Mouse (Mus musculus) liver, adult (tissue): Measurements from ENCODE around the gene Shroom3.

Source experiments
- GATA4 ChIP-seq: IDR thresholded peaks from 2 replicates; pipeline ENCODE4 v1.6.1; 2014; ENCODE audit warnings: mild to moderate bottlenecking, low read length; ENCODE audit not compliant: insufficient replicate concordance

The Shroom3 gene

GRCm38 (mm10) chr5:92683351-92683807 is at the start of gene Shroom3:
Shroom3 (plus strand) TSS chr5:92683435.
- TF ChIP-seq GATA4, result no peak

GRCm38 (mm10) chr5:92633526-92633925 is 49.7 kb upstream of the Shroom3 start:
- no peak for TF ChIP-seq GATA4

GRCm38 (mm10) chr5:92634916-92635315 is 48.3 kb upstream of the Shroom3 start:
- TF ChIP-seq GATA4, result no peak

GRCm38 (mm10) chr5:92635891-92636290 is 47.3 kb upstream of the Shroom3 start:
- no peak for TF ChIP-seq GATA4

- TF ChIP-seq GATA4, result no peak
These were observed 42.4 kb upstream of the Shroom3 start for GRCm38 (mm10) chr5:92640861-92641260.

GRCm38 (mm10) chr5:92656256-92656655 is 27.0 kb upstream of the Shroom3 start:
- no peak for TF ChIP-seq GATA4

- TF ChIP-seq GATA4, result no peak
These were observed 18.9 kb upstream of the Shroom3 start for GRCm38 (mm10) chr5:92664321-92664720.

GRCm38 (mm10) chr5:92666860-92667259 is 16.4 kb upstream of the Shroom3 start:
- TF ChIP-seq GATA4, result no peak

- no peak for TF ChIP-seq GATA4
These were observed 8.2 kb upstream of the Shroom3 start, which contains the start of gene Ccdc158 for GRCm38 (mm10) chr5:92674859-92675573. Ccdc158 (minus strand) TSS chr5:92675271.

GRCm38 (mm10) chr5:92675574-92675920 is 7.7 kb upstream of the Shroom3 start:
- TF ChIP-seq GATA4, result no peak

- TF ChIP-seq GATA4, result no peak
These were observed 3.8 kb upstream of the Shroom3 start for GRCm38 (mm10) chr5:92679441-92679840.

- no peak for TF ChIP-seq GATA4
These were observed 1.4 kb upstream of the Shroom3 start for GRCm38 (mm10) chr5:92681861-92682260.

- TF ChIP-seq GATA4, result no peak
These were observed 450 bp upstream of the Shroom3 start for GRCm38 (mm10) chr5:92682621-92683348.

GRCm38 (mm10) chr5:92683871-92684475 is 738 bp downstream of the Shroom3 start:
- TF ChIP-seq GATA4, result no peak

GRCm38 (mm10) chr5:92684715-92685460 is 1.7 kb downstream of the Shroom3 start:
- TF ChIP-seq GATA4, result no peak

GRCm38 (mm10) chr5:92688124-92688523 is 4.9 kb downstream of the Shroom3 start:
- no peak for TF ChIP-seq GATA4

GRCm38 (mm10) chr5:92688569-92688968 is 5.3 kb downstream of the Shroom3 start:
- TF ChIP-seq GATA4, result no peak
